Mouse (Mus musculus) lung, postnatal 0 days (tissue): ENCODE data around the gene Trpm7. TPM values are rescaled to one million over a fixed set of nuclear protein-coding genes. Genes with fewer than 3 reads are reported as not detected.
A peak's percentile ranks its signal among the peaks of the same experiment; 100 is the strongest.

Experiments
- ATAC-seq: fragments of 200-750 bp; cut with Nextera tagmentation; 2 replicates; pipeline ENCODE4 v1.8.0; 2017; ENCODE audit warnings: moderate library complexity
- DNase-seq: peaks from one replicate; pipeline ENCODE4 v3.0.0-alpha.2; 2016; ENCODE audit warnings: low spot score
- H3K27ac ChIP-seq: fragments of 300-500 bp; sonication (generic); 2 replicates; pipeline ENCODE4 v1.5.1; 2014; ENCODE audit warnings: antibody characterized with exemption, mild to moderate bottlenecking, low read length, mixed read lengths
- H3K27me3 ChIP-seq: fragments of 300-500 bp; sonication (generic); replicated peaks from 2 replicates; pipeline ENCODE4 v1.6.1; 2014; ENCODE audit warnings: low read length, mixed read lengths; ENCODE audit not compliant: insufficient read depth
- H3K36me3 ChIP-seq: fragments of 300-500 bp; sonication (generic); 2 replicates; pipeline ENCODE4 v1.6.1; 2014; ENCODE audit warnings: low read length, mixed read lengths; ENCODE audit not compliant: insufficient read depth
- H3K4me1 ChIP-seq: fragments of 300-500 bp; sonication (generic); 2 replicates; pipeline ENCODE4 v1.6.1; 2014; ENCODE audit warnings: antibody characterized with exemption, low read depth, low read length, mixed read lengths; ENCODE audit not compliant: insufficient read depth
- H3K4me2 ChIP-seq: fragments of 300-500 bp; sonication (generic); replicated peaks from 2 replicates; pipeline ENCODE4 v1.6.1; 2014; ENCODE audit warnings: low read depth, mild to moderate bottlenecking, low read length, moderate library complexity, mixed read lengths
- H3K4me3 ChIP-seq: fragments of 300-500 bp; sonication (generic); 2 replicates; pipeline ENCODE4 v1.5.1; 2014; ENCODE audit warnings: low read depth, low read length
- H3K9ac ChIP-seq: fragments of 300-500 bp; sonication (generic); replicated peaks from 2 replicates; pipeline ENCODE4 v1.6.1; 2014; ENCODE audit warnings: low read depth, mild to moderate bottlenecking
- H3K9me3 ChIP-seq: fragments of 300-500 bp; sonication (generic); 2 replicates; pipeline ENCODE4 v1.6.1; 2016; ENCODE audit warnings: low read length, mixed read lengths
- CTCF ChIP-seq: IDR thresholded peaks from 2 replicates; pipeline ENCODE4 v1.5.1; 2016; ENCODE audit warnings: antibody characterized with exemption, mild to moderate bottlenecking
- EP300 ChIP-seq: IDR thresholded peaks from 2 replicates; pipeline ENCODE4 v1.6.1; 2016; ENCODE audit warnings: antibody characterized with exemption, mild to moderate bottlenecking, control low read depth
- WGBS: fragments of 180-500 bp; shearing (Covaris S2); extraction: QIAGEN DNeasy Blood & Tissue Kit; methylation state at CpG from one replicate; pipeline ENCODE4 v1.1.7; 2014; 5-methylcytosine and 5-hydroxymethylcytosine counted together
- polyA plus RNA-seq: library from polyadenylated mRNA; unstranded; fragments of >200 nt; fragmentation: Nextera tagmentation; extraction: Ambion mirVana; gene quantifications from 2 replicates; pipeline ENCODE4 v1.2.1, GENCODE M21; 2015

Gene Trpm7
- polyA plus RNA-seq, 1 experiment from 2014 or later = 35.3 TPM

DNA sequence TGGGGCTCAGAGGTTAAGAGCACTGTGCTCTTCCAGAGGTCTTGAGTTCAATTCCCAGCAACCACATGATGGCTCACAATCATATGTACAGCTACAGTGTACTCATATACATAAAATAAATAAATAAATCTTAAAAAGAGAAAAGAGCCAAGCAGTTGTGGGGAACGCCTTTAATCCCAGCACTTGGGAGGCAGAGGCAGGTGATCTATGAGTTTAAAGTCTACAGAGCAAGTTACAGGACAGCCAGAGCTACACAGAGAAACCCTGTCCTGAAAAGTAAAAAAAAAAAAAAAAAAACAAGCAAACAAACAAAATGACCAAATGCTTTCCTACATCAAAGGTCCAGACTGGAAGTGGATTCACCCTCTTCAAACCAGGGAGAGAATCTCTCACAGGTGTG, 2.0 kb upstream of the Trpm7 start:
- Histone ChIP-seq H3K36me3 (no peaks in the 10 kb centered on the region), H3K4me3 (no peak overlapping the region), H3K4me2 (no peak overlapping the region), H3K27me3 (no peaks in the 10 kb centered on the region), H3K27ac (no peak overlapping the region), H3K4me1 (0 out of 2 replicates have a peak, but pooled peaks cover 7% of the 10 kb centered on the region), H3K9ac (no peak overlapping the region), H3K9me3 (no peaks in the 10 kb centered on the region)
- WGBS = 79% methylated on average over 1 of the region's 1 CpGs
- ATAC-seq = no peak
- TF ChIP-seq CTCF (no peak), EP300 (no peak)
- no peak for DNase-seq

DNA sequence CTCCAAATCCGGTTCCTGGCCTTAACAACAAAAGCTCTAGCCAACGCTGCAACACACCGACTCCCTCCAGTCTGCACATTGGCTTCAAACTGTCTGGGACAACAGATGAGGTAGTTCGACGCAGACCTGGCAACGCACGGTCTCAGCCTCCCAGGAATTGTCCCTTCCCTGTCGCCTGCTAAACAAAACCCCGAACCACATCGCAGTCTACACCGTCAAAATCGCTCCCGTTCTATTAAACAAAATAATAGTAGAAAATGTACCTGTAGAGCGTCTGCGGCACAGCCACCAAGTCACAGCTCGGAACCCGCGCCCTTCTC, 554 bp downstream of the Trpm7 start:
- H3K27ac ChIP-seq = peak overlapping the region; percentile 98
- peak overlapping the region; percentile 84 for H3K4me3 ChIP-seq
- DNase-seq (peak; percentile 65), ATAC-seq (peak; percentile 43)
- no peaks in the 10 kb centered on the region for H3K9me3 ChIP-seq
- peak overlapping the region; percentile 63 for H3K4me2 ChIP-seq
- peak overlapping the region; percentile 90 for H3K9ac ChIP-seq
- H3K36me3 ChIP-seq = no peaks in the 10 kb centered on the region
- H3K27me3 ChIP-seq = no peaks in the 10 kb centered on the region
- WGBS = under 1% methylated on average over 18 of the region's 18 CpGs
- H3K4me1 ChIP-seq = 0 out of 2 replicates have a peak, but pooled peaks cover 7% of the 10 kb centered on the region
- TF ChIP-seq CTCF = no peak
- no peak for TF ChIP-seq EP300

DNA sequence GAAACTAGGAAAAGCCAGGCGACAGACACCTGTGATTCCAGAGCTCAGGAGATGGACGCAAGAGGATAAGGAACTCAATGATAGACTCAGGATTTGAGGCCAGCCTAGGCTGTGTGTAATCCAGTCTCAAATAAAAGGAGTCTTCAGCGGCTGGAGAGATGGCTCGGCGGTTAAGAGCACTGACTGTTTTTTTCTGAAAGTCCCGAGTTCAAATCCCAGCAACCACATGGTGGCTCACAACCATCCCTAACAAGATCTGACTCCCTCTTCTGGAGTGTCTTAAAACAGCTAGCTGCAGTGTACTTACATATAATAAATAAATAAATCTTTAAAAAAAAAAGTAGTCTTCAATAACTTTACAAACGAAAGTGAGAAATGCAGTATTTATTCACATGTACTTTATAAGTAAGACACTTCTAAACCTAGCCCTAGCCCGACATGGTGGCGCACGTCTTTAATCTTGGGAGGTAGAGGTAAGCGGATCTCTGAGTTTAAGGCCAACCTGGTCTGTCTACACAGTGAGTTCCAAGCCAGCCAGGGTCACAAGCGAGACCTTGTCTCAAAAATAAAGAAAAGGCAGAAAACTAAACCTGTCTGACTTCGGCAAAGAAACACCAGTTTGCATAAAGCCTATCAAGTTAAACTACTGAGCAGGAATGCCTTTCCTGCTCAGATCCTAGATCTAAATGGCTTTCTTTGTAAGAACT, 1.1 kb downstream of the Trpm7 start:
- no peak for ATAC-seq
- 0 out of 2 replicates have a peak, but pooled peaks cover 7% of the 10 kb centered on the region for H3K4me1 ChIP-seq
- TF ChIP-seq CTCF (no peak), EP300 (no peak)
- 15% methylated on average over 13 of the region's 13 CpGs for WGBS
- peak overlapping the region; percentile 98 for H3K27ac ChIP-seq
- peak overlapping the region; percentile 63 for H3K4me2 ChIP-seq
- peak overlapping the region; percentile 90 for H3K9ac ChIP-seq
- H3K9me3 ChIP-seq = no peaks in the 10 kb centered on the region
- H3K36me3 ChIP-seq = no peaks in the 10 kb centered on the region
- DNase-seq = peak; percentile 23
- peak overlapping the region; percentile 84 for H3K4me3 ChIP-seq
- H3K27me3 ChIP-seq = no peaks in the 10 kb centered on the region

DNA sequence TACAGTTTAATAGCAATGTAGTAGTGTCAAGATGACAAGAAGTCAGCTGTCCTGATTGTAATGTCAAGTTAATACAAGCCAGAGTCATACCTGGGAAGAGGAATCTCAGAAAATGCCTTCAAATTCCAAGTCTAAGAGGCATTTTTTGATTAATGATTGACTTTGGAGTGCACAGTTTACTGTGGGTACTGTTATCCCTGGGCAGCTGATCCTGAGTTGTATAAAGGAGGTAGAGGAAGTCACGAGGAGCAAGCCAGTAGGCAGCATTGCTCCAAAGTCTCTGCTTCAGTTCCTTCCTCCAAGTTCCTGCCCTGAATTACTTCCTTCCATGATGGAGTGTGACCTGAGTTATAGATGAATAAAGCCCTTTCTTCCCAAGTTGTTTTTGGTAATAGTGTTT, 9.7 kb downstream of the Trpm7 start:
- H3K9ac ChIP-seq = no peak overlapping the region
- no peaks in the 10 kb centered on the region for H3K36me3 ChIP-seq
- no peak for TF ChIP-seq EP300
- no peak for TF ChIP-seq CTCF
- no peak overlapping the region for H3K27ac ChIP-seq
- no peak overlapping the region for H3K4me3 ChIP-seq
- H3K9me3 ChIP-seq = no peaks in the 10 kb centered on the region
- peak; percentile 17 for DNase-seq
- H3K4me2 ChIP-seq = no peak overlapping the region
- no peaks in the 10 kb centered on the region for H3K4me1 ChIP-seq
- no peak for ATAC-seq
- H3K27me3 ChIP-seq = no peaks in the 10 kb centered on the region
- 36% methylated on average over 1 of the region's 1 CpGs for WGBS

DNA sequence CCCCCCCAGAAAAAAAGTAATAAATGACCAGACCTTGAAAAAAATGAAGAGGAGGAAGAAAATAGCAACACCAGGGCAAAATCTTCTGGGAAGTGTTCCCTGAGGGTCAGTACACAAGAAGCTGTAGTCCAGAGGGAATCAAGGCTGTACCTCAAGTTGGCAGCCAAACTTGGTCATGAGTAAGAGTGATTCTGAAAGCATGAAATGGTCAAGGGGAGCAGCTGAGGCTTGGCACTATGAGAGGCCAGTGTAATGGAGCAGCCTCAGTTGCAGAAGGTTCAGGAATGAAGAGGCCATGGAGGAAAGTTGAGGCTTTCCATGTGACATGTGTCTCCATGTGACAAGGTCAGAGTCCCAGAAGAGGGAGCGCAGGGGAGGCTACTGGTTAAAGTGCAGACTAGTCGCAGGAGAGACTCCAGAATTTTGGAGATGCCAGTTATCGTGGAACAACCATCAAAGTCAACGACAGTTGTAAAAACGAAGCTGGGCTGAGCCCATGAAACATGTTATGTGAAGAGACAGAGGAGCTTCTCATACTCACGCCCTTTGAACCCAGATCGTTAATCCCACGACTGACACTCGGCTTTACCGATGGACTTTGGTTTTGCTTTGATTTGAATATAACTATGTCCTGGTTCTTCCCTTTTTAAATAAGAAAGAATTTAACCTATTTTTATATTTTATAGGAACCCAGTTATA, 10.4 kb downstream of the Trpm7 start:
- no peak for TF ChIP-seq EP300
- no peak for TF ChIP-seq CTCF
- WGBS = 86% methylated on average over 10 of the region's 10 CpGs
- H3K27ac ChIP-seq = no peak overlapping the region
- no peak overlapping the region for H3K9ac ChIP-seq
- ATAC-seq = no peak
- H3K9me3 ChIP-seq = no peaks in the 10 kb centered on the region
- H3K4me3 ChIP-seq = no peak overlapping the region
- no peaks in the 10 kb centered on the region for H3K36me3 ChIP-seq
- H3K4me1 ChIP-seq = no peaks in the 10 kb centered on the region
- DNase-seq = no peak
- no peak overlapping the region for H3K4me2 ChIP-seq
- no peaks in the 10 kb centered on the region for H3K27me3 ChIP-seq

DNA sequence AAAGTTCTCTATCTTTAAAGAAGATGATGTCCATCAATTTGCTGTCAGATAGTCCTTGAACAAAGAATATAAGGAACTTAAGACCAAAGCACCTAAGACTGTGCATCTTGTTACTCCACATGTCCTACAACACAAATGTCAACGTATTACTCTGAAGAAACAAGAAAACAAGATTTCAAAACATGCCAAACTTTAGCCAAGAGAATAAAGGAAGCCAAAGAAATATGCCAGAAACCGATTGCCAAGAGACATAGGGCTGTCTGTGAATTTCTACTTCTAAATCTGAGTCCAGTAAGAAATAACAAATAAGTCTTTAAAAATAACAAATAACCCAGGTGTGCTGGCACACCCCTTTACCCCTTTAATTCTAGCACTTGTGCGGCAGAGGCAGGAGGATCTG, 11.0 kb downstream of the Trpm7 start:
- H3K4me2 ChIP-seq = no peak overlapping the region
- WGBS = 79% methylated on average over 3 of the region's 3 CpGs
- H3K4me3 ChIP-seq = no peak overlapping the region
- no peak for TF ChIP-seq EP300
- no peak for TF ChIP-seq CTCF
- H3K27ac ChIP-seq = no peak overlapping the region
- no peaks in the 10 kb centered on the region for H3K4me1 ChIP-seq
- no peaks in the 10 kb centered on the region for H3K27me3 ChIP-seq
- no peaks in the 10 kb centered on the region for H3K9me3 ChIP-seq
- ATAC-seq (no peak), DNase-seq (no peak)
- H3K9ac ChIP-seq = no peak overlapping the region
- H3K36me3 ChIP-seq = no peaks in the 10 kb centered on the region
